Mouse (Mus musculus) cerebellum, adult 9-10 months (tissue): ENCODE data around the gene Tmem189.
A peak's percentile ranks its signal among the peaks of the same experiment; 100 is the strongest.

Experiments
- DNase-seq: peaks from one replicate; pipeline ENCODE4 v3.0.0; 2022

Tmem189 gene

DNA sequence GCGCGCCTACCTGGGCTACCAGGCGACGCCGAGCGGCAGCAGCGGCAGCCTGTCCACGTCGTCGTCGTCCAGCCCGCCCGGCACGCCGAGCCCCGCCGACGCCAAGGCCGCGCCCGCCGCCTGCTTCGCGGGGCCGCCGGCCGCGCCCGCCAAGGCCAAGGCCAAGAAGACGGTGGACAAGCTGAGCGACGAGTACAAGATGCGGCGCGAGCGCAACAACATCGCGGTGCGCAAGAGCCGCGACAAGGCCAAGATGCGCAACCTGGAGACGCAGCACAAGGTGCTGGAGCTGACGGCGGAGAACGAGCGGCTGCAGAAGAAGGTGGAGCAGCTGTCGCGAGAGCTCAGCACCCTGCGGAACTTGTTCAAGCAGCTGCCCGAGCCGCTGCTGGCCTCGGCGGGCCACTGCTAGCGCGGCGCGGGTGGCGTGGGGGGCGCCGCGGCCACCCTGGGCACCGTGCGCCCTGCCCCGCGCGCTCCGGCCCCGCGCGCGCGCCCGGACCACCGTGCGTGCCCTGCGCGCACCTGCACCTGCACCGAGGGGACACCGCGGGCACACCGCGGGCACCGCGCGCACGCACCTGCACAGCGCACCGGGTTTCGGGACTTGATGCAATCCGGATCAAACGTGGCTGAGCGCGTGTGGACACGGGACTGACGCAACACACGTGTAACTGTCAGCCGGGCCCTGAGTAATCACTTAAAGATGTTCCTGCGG, at the start of gene Tmem189:
Gene Tmem189, minus strand, starts transcription at position 322 of the 718 bp plus-strand sequence.
- peak; percentile 64 for DNase-seq

DNA sequence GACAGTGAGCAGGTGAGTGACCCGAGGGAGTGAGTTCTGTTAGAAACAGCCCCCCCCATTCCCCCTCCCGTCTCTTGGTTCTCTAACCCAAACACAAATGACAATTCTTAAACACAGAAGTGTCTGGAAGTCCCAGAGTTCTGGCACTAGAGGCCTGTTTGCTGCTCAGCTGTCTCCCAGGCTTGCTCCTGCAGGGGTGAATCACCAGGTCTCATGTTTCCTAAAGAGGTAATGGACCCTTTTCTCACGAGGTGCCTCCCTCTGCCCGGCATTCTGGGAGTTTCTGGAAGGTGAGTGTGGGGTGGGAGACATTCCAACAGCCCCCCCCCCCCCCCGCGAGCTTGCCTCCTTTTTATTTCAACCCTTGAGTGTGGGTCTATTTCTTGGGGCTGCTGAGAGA, 49.4 kb upstream of the Tmem189 start:
- DNase-seq, result no peak

DNA sequence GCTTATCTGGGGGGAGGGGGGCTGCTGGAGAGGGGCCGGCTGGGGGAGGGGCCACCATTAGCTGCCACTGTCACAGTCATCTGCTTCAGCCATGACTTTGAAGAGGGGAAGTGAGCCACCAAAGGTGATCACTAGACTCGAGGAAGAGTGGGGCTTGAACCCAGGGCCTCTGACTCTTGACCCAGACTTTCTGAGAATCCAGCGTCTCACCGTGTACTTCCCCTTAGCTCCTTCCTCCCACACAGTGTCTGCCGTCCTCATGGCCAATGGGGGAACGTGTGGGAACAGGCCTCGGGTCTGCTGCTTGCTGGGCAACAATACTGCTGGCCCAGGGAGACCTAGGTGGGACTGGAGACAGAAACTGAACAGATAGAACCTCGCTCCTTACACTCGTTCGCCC, 45.2 kb upstream of the Tmem189 start:
- no peak for DNase-seq

DNA sequence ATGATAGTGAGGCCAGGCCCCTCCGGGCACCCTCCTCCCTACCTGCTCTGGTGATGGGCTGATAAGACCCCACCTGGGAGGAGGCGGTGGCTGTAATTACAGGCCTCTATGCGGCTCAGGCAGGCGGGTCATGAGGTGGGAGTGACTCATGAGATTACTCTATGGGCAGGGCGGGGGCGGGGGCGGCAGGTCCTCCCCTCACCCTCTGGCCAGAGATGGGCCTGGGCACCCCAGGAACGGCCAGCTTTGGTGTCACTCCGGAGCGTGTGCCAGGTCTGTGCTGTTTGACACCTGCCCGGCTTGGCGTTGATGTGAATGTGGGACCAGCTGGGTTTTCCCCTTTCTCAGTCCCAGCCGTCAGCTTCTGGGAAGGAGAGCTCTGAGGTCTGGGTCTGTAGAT, 41.5 kb upstream of the Tmem189 start:
- DNase-seq, result no peak

- DNase-seq, result no peak
These were observed 40.4 kb upstream of the Tmem189 start for GRCm38 (mm10) chr2:167730036-167730435.

DNA sequence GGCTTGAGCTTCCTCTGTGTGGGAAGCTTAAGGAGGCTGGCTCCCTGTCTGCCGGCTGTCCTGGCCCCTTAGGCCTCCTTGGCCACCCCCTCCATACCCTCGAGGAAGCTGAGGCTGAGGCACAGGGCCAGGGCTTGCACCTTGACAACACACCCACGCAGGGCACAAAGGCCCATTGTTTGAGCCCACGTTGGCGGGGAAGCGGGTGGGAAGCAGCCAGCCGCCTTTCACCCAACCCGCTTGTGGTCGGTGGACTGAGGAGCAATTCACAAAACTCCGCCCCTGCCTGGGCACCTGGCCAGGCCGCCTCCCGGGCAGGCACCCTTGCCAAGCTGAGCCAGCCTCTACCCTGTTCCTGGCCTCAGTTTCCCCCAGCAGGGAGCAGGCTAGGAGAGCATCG, 37.5 kb upstream of the Tmem189 start:
- peak; percentile 10 for DNase-seq

DNA sequence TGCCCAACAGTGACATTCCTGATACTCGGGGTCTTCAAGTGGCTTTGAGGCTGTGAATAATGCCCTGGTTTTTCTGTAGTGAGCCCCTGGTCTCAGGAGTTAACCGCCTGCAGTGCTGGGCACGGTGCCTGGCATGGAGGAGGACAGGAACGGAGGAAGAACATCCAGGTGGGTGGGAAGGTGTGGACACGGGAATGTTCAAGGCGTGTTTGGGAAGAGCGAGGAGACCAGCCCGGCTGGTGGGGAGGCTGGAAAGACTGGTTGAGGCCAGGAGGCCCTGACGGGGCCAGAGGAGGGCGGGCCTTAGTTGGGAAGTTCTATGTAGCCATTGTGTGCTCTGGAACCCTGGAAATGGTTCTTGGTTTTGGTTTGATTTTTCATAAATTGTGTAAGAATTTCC, 36.3 kb upstream of the Tmem189 start:
- no peak for DNase-seq

DNA sequence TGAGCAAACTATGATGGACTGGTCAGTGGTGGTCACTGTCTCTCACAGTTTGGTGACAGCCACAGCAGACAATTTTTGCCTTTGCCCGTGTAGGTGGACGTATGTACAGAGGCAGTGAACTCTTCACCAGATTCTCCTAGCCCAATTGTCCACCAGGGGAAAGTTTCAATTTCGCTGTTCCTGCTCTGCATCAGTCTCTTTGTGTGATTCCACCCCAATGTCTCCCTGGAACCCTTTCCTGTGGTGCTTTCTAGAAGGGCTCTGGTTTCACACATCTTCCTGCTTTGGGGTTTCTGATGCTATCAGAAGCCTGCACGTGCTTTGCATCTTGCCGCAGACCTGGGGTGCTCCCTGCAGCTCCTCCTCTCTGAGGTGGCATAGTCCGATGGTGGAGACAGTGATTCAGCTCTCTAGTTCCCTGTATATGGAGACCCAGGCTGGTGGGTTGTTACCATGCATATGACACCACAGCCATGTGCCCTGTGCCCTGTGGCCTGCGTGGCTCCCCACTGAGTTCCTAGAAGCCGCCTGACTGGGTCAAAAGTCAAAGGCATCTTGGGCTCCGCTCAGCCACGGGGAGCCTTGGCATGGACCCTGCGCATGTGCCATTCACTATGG, 34.1 kb upstream of the Tmem189 start:
- DNase-seq, result no peak

DNA sequence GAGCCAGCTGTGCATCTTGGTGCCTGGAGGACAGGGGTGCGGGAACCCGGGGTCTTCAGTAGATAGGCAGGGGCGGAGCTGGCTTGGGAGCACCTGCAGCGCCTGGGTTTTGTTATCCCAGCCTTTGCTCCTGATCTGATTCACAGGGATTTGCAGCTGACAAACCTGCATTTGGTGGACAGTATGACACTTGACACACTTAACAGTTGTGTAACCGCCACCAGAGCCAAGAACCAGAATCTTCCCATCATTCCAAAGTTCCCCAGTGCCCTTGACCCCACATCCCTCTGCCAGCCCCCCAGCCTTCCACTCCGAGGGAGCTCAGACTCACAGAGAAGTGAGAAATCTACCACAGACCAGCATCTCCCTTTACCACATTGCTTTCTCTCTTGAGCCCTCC, 32.9 kb upstream of the Tmem189 start:
- no peak for DNase-seq

DNA sequence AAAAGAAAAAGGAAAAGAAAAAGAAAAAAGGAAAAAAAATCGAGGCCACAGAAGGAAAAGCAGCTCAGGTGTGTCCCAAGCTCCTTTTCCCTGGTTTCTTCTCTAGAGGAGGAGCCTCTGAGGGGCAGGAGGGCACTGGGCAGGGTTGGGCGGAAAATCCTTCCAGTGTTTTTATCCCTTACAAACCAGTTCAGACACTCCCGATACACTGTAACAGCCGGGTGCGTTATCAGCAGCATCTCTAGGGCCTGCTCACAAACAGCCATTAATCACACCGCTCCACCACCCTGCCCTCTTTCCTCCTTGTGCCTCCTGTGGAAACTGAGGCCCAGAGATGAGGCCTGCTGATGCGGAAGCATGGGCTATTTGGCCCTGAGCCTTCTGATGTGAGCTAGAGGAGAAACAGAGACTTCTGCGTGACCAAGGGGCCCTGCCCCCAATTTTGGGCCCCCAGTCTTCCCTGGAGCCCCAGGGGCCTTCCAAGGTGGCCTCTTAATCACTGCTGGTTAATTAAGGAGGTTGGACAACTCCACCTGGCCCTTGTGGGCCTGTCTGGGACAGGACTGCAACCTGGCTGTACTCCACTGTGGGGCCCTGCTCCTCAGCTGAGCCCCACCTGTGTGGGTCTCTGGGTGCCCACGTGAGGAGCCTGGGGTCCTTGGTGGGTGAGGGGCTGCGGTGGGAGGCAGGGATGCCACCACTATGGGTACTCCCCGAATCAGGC, 31.7 kb upstream of the Tmem189 start:
- DNase-seq, result no peak

- no peak for DNase-seq
These were observed 29.9 kb upstream of the Tmem189 start for GRCm38 (mm10) chr2:167719520-167719919.

DNA sequence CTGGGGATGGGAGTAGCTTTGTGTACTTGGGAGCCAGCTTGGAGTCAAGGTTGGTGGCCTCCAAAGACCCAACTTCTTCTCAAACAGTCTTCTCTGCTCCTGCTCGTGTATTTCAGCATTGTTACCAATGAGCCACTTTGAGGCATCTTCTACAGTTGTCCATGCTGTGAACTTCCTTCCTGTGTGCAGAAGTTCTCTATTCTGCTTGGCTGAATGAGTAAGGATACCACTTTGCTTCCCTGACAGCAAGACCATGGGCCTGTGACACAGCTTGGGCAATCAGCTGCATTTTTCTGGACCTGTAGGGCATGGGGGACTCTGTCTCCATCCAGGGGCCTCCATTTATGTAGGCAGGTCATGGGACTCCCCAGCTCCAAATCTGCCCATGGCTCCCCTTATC, 27.6 kb upstream of the Tmem189 start:
- DNase-seq, result no peak

DNA sequence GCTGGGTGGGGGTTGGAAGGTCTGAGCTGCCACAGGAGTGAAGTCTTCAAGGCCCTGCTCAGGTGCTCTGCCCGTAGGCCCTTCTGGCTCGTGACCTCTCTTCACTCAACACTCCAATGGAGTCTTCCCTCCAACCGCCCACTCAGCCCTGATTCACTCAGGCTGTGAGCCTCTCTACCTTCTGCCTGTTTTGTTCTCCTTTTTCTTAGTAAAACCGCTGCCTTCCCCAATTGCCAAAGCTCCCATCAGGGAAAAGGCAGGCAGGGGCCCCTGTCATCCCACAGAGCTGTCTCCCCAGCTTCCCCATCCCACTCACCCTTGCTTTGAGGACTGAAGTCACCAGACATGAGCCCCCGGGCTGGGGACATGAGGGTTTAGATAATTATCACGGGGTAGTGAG, 25.4 kb upstream of the Tmem189 start:
- no peak for DNase-seq

- no peak for DNase-seq
These were observed 24.7 kb upstream of the Tmem189 start for GRCm38 (mm10) chr2:167714298-167714697.

GRCm38 (mm10) chr2:167712872-167713821, 23.5 kb upstream of the Tmem189 start:
- DNase-seq, result no peak

- no peak for DNase-seq
These were observed 21.0 kb upstream of the Tmem189 start for GRCm38 (mm10) chr2:167710574-167710973.

GRCm38 (mm10) chr2:167709969-167710368, 20.3 kb upstream of the Tmem189 start:
- DNase-seq, result no peak

GRCm38 (mm10) chr2:167708373-167708772, 18.8 kb upstream of the Tmem189 start:
- DNase-seq, result no peak

GRCm38 (mm10) chr2:167706183-167706939, 16.7 kb upstream of the Tmem189 start:
- no peak for DNase-seq

DNA sequence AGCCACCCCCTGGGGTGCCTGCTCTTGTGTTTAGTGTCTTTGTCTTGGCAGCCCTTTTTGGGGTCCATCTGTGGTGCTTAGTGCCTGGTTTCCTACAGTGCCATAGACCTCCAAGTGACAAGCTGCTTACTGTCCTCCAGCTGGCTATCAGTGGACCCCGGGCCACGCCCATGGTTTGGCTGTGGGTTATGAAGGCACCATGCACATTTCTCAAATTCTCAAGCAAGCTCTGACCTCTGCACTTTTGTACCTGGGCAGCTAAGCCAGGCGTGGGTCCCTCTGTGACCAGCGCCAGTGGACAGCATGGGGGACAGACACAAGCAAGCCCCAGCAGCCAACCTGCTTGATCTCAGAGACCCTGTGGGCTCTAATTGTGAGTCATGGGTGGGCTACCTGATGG, 14.8 kb upstream of the Tmem189 start:
- no peak for DNase-seq

GRCm38 (mm10) chr2:167702126-167702525, 12.5 kb upstream of the Tmem189 start:
- no peak for DNase-seq

- DNase-seq, result no peak
These were observed 11.8 kb upstream of the Tmem189 start for GRCm38 (mm10) chr2:167701472-167701871.
